Mouse (Mus musculus) midbrain, postnatal 0 days (tissue): ENCODE measurements at regions not wholly inside any gene's neighbourhood (a gene's known extent, or its start where the extent isn't known, plus 50 kb on each side); places are given as distances from the start of the nearest gene placed in this dataset.

Experiments
- ATAC-seq: fragments of 200-750 bp; cut with Nextera tagmentation; 2 replicates; pipeline ENCODE4 v1.8.0; 2017; ENCODE audit warnings: moderate number of reproducible peaks, mild to moderate bottlenecking, moderate TSS enrichment, moderate library complexity; ENCODE audit not compliant: low FRiP score
- DNase-seq: peaks from one replicate; pipeline ENCODE4 v3.0.0-alpha.2; 2015; ENCODE audit warnings: low spot score
- H3K27ac ChIP-seq: fragments of 300-500 bp; sonication (generic); 2 replicates; pipeline ENCODE4 v1.5.1; 2014; ENCODE audit warnings: low read depth, mild to moderate bottlenecking, low read length, mixed read lengths
- H3K27me3 ChIP-seq: fragments of 300-500 bp; sonication (generic); 2 replicates; pipeline ENCODE4 v1.6.1; 2014; ENCODE audit warnings: low read length, control low read depth, mixed read lengths; ENCODE audit not compliant: insufficient read depth
- H3K36me3 ChIP-seq: fragments of 300-500 bp; sonication (generic); 2 replicates; pipeline ENCODE4 v1.6.1; 2014; ENCODE audit warnings: low read length, control low read depth, mixed read lengths; ENCODE audit not compliant: insufficient read depth
- H3K4me1 ChIP-seq: fragments of 300-500 bp; sonication (generic); 2 replicates; pipeline ENCODE4 v1.6.1; 2014; ENCODE audit warnings: mild to moderate bottlenecking, control low read depth, antibody characterized with exemption, low read length, mixed read lengths; ENCODE audit not compliant: insufficient read depth
- H3K4me2 ChIP-seq: fragments of 300-500 bp; sonication (generic); 2 replicates; pipeline ENCODE4 v1.6.1; 2014; ENCODE audit warnings: low read depth, mild to moderate bottlenecking, low read length, mixed read lengths; ENCODE audit not compliant: poor library complexity, severe bottlenecking
- H3K4me3 ChIP-seq: fragments of 300-500 bp; sonication (generic); 2 replicates; pipeline ENCODE4 v1.5.1; 2014; ENCODE audit warnings: low read depth, mild to moderate bottlenecking, low read length, moderate library complexity
- H3K9ac ChIP-seq: fragments of 300-500 bp; sonication (generic); replicated peaks from 2 replicates; pipeline ENCODE4 v1.6.1; 2014; ENCODE audit warnings: mild to moderate bottlenecking, low read length, moderate library complexity, mixed read lengths; ENCODE audit not compliant: poor library complexity, severe bottlenecking
- H3K9me3 ChIP-seq: fragments of 300-500 bp; sonication (generic); 2 replicates; pipeline ENCODE4 v1.6.1; 2016; ENCODE audit warnings: low read length, control low read depth
- CTCF ChIP-seq: IDR thresholded peaks from 2 replicates; pipeline ENCODE4 v1.5.1; 2016; ENCODE audit warnings: antibody characterized with exemption, mild to moderate bottlenecking
- WGBS: fragments of 180-500 bp; shearing (Covaris S2); extraction: QIAGEN DNeasy Blood & Tissue Kit; methylation state at CpG from one replicate; pipeline ENCODE4 v1.1.7; 2014; 5-methylcytosine and 5-hydroxymethylcytosine counted together

DNA sequence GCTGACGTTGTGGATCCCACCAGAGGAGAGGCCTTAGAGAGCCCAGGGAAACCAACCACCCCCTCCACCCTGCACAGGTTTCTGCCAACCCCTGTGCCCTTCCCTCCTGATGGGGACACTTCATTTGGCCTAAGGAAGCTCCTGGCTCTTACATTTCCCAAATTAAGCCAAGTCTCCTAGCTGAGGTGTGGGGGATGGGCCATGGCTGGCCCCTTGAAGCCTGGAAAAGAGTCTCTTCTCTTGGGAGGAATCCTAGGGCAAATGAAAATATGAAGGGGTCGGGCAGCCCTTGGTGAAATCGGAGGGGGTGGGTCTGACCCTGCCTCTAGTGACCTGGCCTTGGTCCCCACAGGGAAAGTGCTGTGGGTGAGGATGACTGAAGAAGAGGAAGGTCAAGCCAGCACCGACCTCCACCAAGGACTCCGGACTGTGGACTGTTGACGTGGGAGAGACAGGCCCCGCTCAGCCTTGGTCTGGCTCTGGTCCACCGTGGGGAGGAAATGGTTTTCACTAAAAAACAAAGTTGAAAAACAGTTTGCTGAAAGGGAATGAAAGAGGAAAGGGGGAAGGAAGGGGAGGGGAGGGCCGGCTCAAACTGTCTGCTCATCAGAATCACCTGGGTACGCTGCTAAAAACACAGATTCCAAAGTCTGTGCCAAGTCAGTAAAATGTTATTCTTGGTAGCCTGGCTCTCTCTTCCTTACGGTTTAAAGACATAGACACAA is 150.0 kb downstream of the Zfp36l2 start:
- Histone ChIP-seq H3K9me3 (no peaks in the 10 kb centered on the region), H3K36me3 (no peaks in the 10 kb centered on the region), H3K27me3 (no peaks in the 10 kb centered on the region), H3K27ac (no peak overlapping the region), H3K4me1 (no peaks in the 10 kb centered on the region), H3K4me3 (no peak overlapping the region), H3K4me2 (no peak overlapping the region), H3K9ac (no peak overlapping the region)
- no peak for DNase-seq
- 70% methylated on average over 11 of the region's 11 CpGs for WGBS
- ATAC-seq, result no peak
- no peak for TF ChIP-seq CTCF

DNA sequence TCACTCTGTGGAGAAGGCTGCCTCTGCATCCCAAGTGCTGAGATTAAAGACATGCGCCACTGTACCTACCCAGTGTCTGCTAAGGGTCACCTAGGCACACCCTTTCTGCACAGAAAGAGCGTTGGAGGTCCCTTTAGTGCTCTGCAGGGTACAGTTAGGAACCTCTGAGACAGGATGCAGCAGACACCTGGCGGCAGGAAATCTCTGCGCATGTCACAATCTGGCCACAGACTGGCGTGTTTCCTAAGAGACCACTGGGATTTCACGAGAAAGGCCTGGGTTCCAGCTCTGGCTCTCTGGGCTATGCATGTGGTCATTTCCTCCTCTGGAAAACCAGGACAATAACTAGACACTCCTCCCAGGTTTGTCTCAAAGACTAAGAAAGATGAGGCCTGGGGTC is 151.7 kb downstream of the Zfp36l2 start:
- TF ChIP-seq CTCF, result no peak
- no peak overlapping the region for H3K9ac ChIP-seq
- WGBS, result 87% methylated on average over 6 of the region's 6 CpGs
- no peaks in the 10 kb centered on the region for H3K4me1 ChIP-seq
- no peaks in the 10 kb centered on the region for H3K9me3 ChIP-seq
- DNase-seq (no peak), ATAC-seq (no peak)
- H3K4me3 ChIP-seq, result no peak overlapping the region
- H3K4me2 ChIP-seq, result no peak overlapping the region
- H3K27ac ChIP-seq, result no peak overlapping the region
- H3K36me3 ChIP-seq, result no peaks in the 10 kb centered on the region
- no peaks in the 10 kb centered on the region for H3K27me3 ChIP-seq

DNA sequence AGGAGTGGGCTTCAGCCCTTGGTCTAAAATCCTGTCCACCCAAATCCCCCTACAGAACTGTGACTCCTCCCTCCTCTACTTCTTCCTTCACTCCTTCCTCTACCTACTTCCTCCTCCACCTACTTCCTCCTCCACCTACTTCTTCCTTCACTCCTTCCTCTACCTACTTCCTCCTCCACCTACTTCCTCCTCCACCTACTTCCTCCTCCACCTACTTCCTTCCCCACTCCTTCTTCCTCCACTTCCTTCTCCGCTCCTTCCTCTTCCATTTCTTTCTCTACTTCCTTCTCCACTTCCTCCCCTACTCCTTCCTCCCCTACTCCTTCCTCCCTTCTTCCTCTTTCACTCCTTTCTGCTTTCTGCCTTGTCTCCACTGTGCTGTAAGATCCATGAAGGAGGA is 152.9 kb downstream of the Zfp36l2 start:
- Histone ChIP-seq H3K4me2 (no peak overlapping the region), H3K36me3 (no peaks in the 10 kb centered on the region), H3K4me1 (no peaks in the 10 kb centered on the region), H3K9me3 (no peaks in the 10 kb centered on the region), H3K9ac (no peak overlapping the region), H3K27ac (no peak overlapping the region), H3K27me3 (no peaks in the 10 kb centered on the region), H3K4me3 (no peak overlapping the region)
- DNase-seq (no peak), ATAC-seq (no peak)
- no peak for TF ChIP-seq CTCF
- WGBS, result 100% methylated on average over 1 of the region's 1 CpGs

DNA sequence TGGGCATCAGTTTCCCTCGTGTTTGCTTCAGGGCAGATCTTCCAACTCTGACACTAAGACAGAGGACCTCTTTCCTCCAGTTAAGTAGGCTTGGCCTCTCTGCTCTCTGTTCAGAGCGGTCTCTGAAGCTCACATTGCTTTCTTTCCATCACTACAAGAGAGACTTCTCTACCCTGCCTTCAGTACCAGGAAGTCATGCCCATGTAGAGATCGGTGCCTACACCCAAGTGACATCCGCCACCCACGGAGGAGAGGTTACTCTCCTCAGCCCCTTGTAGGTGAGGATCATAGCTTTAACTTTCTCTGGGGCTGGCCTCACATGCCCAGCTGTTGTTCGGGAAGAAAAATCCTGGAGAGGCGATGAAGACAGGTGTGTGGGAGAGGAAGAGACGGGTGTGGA is 155.3 kb downstream of the Zfp36l2 start:
- DNase-seq (no peak), ATAC-seq (no peak)
- WGBS, result 94% methylated on average over 8 of the region's 8 CpGs
- Histone ChIP-seq H3K36me3 (no peaks in the 10 kb centered on the region), H3K4me1 (no peaks in the 10 kb centered on the region), H3K27ac (no peak overlapping the region), H3K27me3 (no peaks in the 10 kb centered on the region), H3K4me2 (no peak overlapping the region), H3K9ac (no peak overlapping the region), H3K4me3 (no peak overlapping the region), H3K9me3 (no peaks in the 10 kb centered on the region)
- no peak for TF ChIP-seq CTCF

DNA sequence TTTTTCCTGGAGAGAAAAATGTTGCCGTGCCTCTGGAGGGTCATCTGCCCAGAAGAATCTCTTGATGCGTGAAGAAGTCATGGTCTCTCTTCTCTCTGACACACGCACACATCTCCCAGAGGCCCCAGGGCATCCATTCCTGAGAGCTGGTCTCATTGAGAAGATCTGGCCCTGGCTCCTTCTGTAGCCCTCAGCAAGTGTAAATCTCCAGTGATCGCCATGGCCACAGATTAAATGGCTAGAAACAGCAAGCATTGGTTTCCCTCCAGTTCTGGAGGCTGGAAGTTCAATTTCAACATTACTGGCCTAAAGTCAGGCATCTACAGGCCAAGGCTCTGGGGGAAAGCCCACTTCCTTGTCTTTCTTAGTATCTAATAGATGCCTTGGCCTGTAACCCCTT is 155.9 kb downstream of the Zfp36l2 start:
- Histone ChIP-seq H3K4me3 (no peak overlapping the region), H3K27ac (no peak overlapping the region), H3K9me3 (no peaks in the 10 kb centered on the region), H3K27me3 (no peaks in the 10 kb centered on the region), H3K36me3 (no peaks in the 10 kb centered on the region), H3K4me2 (no peak overlapping the region), H3K4me1 (no peaks in the 10 kb centered on the region), H3K9ac (no peak overlapping the region)
- DNase-seq (no peak), ATAC-seq (no peak)
- 77% methylated on average over 4 of the region's 4 CpGs for WGBS
- no peak for TF ChIP-seq CTCF

DNA sequence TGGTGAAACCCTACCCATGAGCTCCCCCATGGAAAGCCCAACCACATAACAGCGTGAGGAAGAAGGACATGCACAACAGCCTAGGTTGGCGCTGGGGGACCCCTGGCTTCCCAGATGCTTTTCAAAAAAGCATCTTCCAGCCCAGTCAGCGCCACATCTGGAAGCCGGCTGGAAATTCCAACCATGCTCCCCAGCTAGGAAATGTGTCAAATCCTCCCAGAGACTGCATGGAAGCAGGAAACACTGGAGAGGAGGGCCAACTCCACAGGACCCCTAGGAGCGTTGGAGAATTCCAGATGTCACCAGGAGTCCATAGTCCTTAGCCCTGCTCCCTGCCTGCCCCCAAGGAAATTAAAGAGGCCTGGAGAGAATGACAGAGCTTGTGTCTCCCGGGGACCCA is 156.4 kb downstream of the Zfp36l2 start:
- 84% methylated on average over 6 of the region's 6 CpGs for WGBS
- H3K4me1 ChIP-seq, result no peaks in the 10 kb centered on the region
- no peak overlapping the region for H3K9ac ChIP-seq
- no peak overlapping the region for H3K4me3 ChIP-seq
- no peak overlapping the region for H3K27ac ChIP-seq
- DNase-seq, result no peak
- no peak for TF ChIP-seq CTCF
- no peaks in the 10 kb centered on the region for H3K36me3 ChIP-seq
- no peaks in the 10 kb centered on the region for H3K9me3 ChIP-seq
- no peak for ATAC-seq
- no peak overlapping the region for H3K4me2 ChIP-seq
- H3K27me3 ChIP-seq, result no peaks in the 10 kb centered on the region
